Mouse (Mus musculus) embryonic facial prominence, embryonic 10.5 days (tissue): ENCODE data around the gene Dolpp1. TPM values are rescaled to one million over a fixed set of nuclear protein-coding genes. Genes with fewer than 3 reads are reported as not detected.

Experiments
- DNase-seq: peaks from one replicate; pipeline ENCODE4 v3.0.0-alpha.2; 2017; ENCODE audit warnings: low spot score
- H3K27ac ChIP-seq: fragments of 300-500 bp; sonication (generic); replicated peaks from 2 replicates; pipeline ENCODE4 v1.5.1; 2016; ENCODE audit warnings: mild to moderate bottlenecking
- H3K27me3 ChIP-seq: fragments of 300-500 bp; sonication (generic); replicated peaks from 2 replicates; pipeline ENCODE4 v1.6.1; 2016; ENCODE audit warnings: low read depth, mild to moderate bottlenecking; ENCODE audit not compliant: poor library complexity, severe bottlenecking
- H3K36me3 ChIP-seq: fragments of 300-500 bp; sonication (generic); replicated peaks from 2 replicates; pipeline ENCODE4 v1.6.1; 2016; ENCODE audit warnings: mild to moderate bottlenecking, moderate library complexity
- H3K4me1 ChIP-seq: fragments of 300-500 bp; sonication (generic); 2 replicates; pipeline ENCODE4 v1.6.1; 2016
- H3K4me3 ChIP-seq: fragments of 300-500 bp; sonication (generic); 2 replicates; pipeline ENCODE4 v1.5.1; 2016; ENCODE audit warnings: mild to moderate bottlenecking, moderate library complexity
- H3K9me3 ChIP-seq: fragments of 300-500 bp; sonication (generic); 2 replicates; pipeline ENCODE4 v1.6.1; 2016; ENCODE audit warnings: mild to moderate bottlenecking
- WGBS: fragments of 180-500 bp; shearing (Covaris S2); methylation state at CpG from one replicate; pipeline ENCODE4 v1.1.7; 2016; 5-methylcytosine and 5-hydroxymethylcytosine counted together
- polyA plus RNA-seq: library from polyadenylated mRNA; unstranded; fragments of >200 nt; fragmentation: Nextera tagmentation; extraction: Ambion mirVana; gene quantifications from 2 replicates; pipeline ENCODE4 v1.2.1, GENCODE M21; 2016

The Dolpp1 gene
- polyA plus RNA-seq, 1 experiment from 2014 or later = 46.2 TPM

DNA sequence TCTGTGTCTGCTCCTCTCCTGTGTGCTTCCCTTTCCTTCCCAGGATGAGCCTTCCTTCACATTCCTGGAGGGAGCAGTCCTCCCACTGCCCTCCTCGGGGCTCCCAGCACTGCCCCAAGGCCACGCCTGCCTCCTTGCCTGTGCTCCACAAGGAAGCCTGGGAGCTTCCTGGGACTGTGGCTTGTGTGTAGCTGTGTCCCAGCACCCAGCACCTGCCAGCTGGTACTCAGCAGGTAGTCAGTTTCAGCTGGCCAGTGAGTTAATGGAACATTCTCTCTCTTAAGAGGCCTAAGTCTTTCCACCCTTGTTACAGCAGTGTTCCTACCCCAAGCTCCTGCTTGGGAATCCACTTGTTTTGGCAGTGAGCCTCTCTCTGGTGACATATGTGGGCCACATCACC is 10.8 kb downstream of the Dolpp1 start:
- peaks cover 28% of the 10 kb centered on the region for H3K4me1 ChIP-seq
- H3K9me3 ChIP-seq = no peaks in the 10 kb centered on the region
- H3K27ac ChIP-seq = no peak overlapping the region
- no peak overlapping the region for H3K4me3 ChIP-seq
- no peaks in the 10 kb centered on the region for H3K27me3 ChIP-seq
- WGBS = 67% methylated on average over 2 of the region's 2 CpGs
- no peak for DNase-seq
- H3K36me3 ChIP-seq = peaks cover 97% of the 10 kb centered on the region

- H3K27me3 ChIP-seq = no peaks in the 10 kb centered on the region
- no peaks in the 10 kb centered on the region for H3K9me3 ChIP-seq
- H3K27ac ChIP-seq = no peak overlapping the region
- H3K4me3 ChIP-seq = no peak overlapping the region
- 90% methylated on average over 1 of the region's 1 CpGs for WGBS
- no peak for DNase-seq
- peaks cover 18% of the 10 kb centered on the region for H3K4me1 ChIP-seq
- H3K36me3 ChIP-seq = peaks cover 97% of the 10 kb centered on the region
These were observed 11.8 kb downstream of the Dolpp1 start for GRCm38 (mm10) chr2:30403870-30404269.

DNA sequence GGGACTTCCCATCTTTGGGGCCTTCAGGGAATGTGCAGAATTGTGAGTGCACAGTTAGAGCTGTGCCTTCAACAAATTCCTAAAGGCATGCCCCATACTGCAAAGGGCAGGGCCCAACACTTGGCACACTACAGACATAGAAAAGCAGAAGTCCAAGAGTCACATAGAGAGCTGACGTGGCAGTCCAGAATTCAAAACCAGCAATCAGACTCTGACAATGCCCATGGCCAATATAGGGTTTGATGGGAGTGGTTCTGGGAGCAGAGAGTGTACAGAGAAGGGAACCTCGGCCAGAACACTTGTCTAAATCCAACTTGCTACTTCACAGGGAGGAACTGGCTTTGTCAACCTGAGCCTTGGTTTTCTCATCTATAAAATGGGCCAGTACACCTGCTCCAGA is 15.2 kb downstream of the Dolpp1 start:
- Histone ChIP-seq H3K9me3 (no peaks in the 10 kb centered on the region), H3K4me1 (no peaks in the 10 kb centered on the region), H3K27ac (no peak overlapping the region), H3K4me3 (no peak overlapping the region), H3K36me3 (peaks cover 81% of the 10 kb centered on the region), H3K27me3 (no peaks in the 10 kb centered on the region)
- WGBS = 91% methylated on average over 2 of the region's 2 CpGs
- DNase-seq = no peak

DNA sequence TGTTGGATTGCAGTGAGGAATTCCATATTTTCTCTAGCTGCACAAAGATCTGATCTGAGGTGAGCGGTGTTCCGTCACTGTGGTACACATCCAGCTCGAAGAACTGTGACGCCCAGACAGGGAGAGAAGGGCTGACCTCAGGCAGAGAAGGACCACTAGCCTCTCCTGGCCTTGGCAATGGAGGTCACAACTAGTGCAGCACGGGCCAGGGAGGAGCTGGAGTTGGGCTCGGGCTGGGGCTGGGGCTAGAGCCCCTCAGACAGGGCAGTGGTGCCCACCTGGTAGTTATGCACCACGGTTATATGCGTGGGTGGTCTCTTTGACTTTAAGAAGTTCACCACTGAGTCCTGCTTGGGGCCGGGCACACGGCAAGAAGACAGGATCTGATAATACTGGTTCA is 15.7 kb downstream of the Dolpp1 start:
- no peak for DNase-seq
- Histone ChIP-seq H3K27me3 (no peaks in the 10 kb centered on the region), H3K4me3 (no peak overlapping the region), H3K9me3 (no peaks in the 10 kb centered on the region), H3K27ac (no peak overlapping the region), H3K4me1 (0 out of 2 replicates have a peak, but pooled peaks cover 1% of the 10 kb centered on the region), H3K36me3 (peaks cover 81% of the 10 kb centered on the region)
- WGBS = 92% methylated on average over 10 of the region's 10 CpGs

- peaks cover 8% of the 10 kb centered on the region for H3K27me3 ChIP-seq
These were observed 16.5 kb downstream of the Dolpp1 start for GRCm38 (mm10) chr2:30408452-30409100.

DNA sequence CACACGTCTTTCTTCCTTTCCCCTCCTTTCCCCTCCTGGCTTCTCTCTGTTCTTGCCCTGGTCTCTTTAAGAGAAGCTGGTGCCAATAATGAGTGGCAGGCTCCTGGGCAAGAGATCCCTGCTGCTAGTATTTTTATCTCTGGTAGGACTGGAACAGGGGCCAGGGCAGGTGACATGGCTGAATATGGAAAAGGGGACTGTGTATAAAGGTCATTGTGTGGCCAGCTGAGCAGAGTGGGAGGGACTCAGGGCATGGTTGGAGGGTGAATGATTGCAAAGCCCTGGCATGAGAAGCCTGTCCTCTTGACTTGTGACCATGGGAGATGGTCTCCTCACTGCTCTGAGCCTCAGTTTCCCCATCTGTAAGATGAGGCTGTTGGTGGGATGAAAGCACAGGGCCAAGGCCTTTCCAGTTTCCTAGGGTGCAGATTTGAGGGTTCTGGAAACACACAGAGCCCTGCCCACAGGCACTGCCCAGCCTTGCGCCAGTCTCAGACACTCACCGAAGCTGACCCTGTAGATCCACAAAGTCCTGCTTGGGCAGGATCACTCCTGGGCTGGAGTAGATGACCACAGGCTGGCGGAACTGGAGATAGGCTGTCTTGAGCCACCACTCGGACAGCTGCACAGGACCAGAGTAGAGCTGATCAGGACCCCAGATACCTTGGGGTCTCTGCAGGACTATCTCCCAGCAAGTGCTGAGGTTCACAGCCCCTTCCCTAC is 17.6 kb downstream of the Dolpp1 start:
- Histone ChIP-seq H3K27ac (no peak overlapping the region), H3K4me3 (no peak overlapping the region), H3K36me3 (peaks cover 69% of the 10 kb centered on the region), H3K4me1 (peaks cover 16% of the 10 kb centered on the region), H3K9me3 (no peaks in the 10 kb centered on the region), H3K27me3 (peaks cover 18% of the 10 kb centered on the region)
- 88% methylated on average over 5 of the region's 5 CpGs for WGBS
- DNase-seq = no peak

More at GRCm38 (mm10) chr2:30408452-30409100, 16.5 kb downstream of the Dolpp1 start:
- Histone ChIP-seq H3K4me3 (no peak overlapping the region), H3K36me3 (peaks cover 76% of the 10 kb centered on the region), H3K9me3 (no peaks in the 10 kb centered on the region), H3K4me1 (peaks cover 7% of the 10 kb centered on the region), H3K27ac (no peak overlapping the region)
- DNase-seq = no peak
- 82% methylated on average over 8 of the region's 8 CpGs for WGBS

GRCm38 (mm10) chr2:30413038-30413973 is 21.3 kb downstream of the Dolpp1 start:
- H3K27ac ChIP-seq = no peak overlapping the region
- WGBS = 74% methylated on average over 16 of the region's 16 CpGs
- peaks cover 32% of the 10 kb centered on the region for H3K36me3 ChIP-seq
- peaks cover 41% of the 10 kb centered on the region for H3K4me1 ChIP-seq
- no peaks in the 10 kb centered on the region for H3K9me3 ChIP-seq
- H3K27me3 ChIP-seq = peaks cover 22% of the 10 kb centered on the region
- no peak for DNase-seq
- H3K4me3 ChIP-seq = no peak overlapping the region

DNA sequence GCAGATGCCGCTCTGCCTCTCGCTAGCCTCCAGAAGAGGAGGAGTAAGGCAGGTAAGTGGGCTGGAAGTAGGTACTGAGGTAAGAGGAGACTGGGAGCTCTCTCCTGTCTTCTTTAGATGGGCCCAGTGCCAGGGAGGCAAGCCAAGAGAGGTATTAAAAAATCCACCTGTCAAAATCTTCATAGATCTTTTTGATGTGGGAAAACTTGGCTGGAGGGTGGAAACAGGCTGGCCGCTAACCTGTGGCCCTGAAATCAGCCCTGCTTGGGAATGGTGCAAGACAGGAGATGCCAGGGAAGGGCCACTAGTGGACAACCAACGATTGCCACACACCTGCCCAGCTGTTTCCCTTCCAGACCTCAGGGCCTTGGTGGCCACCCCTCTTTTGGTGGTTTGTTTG is 22.0 kb downstream of the Dolpp1 start:
- 90% methylated on average over 4 of the region's 4 CpGs for WGBS
- Histone ChIP-seq H3K36me3 (peaks cover 25% of the 10 kb centered on the region), H3K9me3 (no peaks in the 10 kb centered on the region), H3K4me1 (peaks cover 49% of the 10 kb centered on the region), H3K27ac (no peak overlapping the region), H3K4me3 (peak overlapping the region; percentile 87; the same call in 1 of the 2 replicates), H3K27me3 (peaks cover 22% of the 10 kb centered on the region)
- DNase-seq = no peak

DNA sequence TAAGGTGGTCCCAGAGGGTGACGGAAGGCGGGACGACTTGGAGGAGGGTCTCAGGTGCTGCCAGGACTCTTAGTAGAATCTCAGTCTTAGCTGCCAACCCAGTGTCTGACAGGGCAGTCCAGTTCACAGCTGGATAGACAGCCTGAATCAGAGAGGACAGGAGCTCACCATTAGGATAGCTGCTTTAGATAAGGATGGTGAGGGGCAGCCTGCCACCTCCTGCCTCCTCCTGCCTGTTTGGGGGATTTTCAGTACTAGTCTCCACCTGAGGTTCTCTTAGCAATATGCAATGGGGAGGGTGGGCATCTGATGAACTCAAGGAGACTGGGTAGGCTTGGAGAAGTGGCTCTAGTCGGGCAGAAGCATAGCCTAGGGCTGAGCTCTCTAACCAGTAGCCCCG is 22.6 kb downstream of the Dolpp1 start:
- H3K36me3 ChIP-seq = peaks cover 20% of the 10 kb centered on the region
- 45% methylated on average over 5 of the region's 5 CpGs for WGBS
- H3K27me3 ChIP-seq = peaks cover 22% of the 10 kb centered on the region
- H3K4me3 ChIP-seq = peak overlapping the region; percentile 87
- peak overlapping the region; percentile 99 for H3K27ac ChIP-seq
- H3K4me1 ChIP-seq = peaks cover 53% of the 10 kb centered on the region
- no peak for DNase-seq
- no peaks in the 10 kb centered on the region for H3K9me3 ChIP-seq

- Histone ChIP-seq H3K27ac (peak within 1 kb of the TSS; percentile 99), H3K9me3 (no peaks in the 10 kb centered on the region), H3K36me3 (0 out of 2 replicates have a peak, but pooled peaks cover 16% of the 10 kb centered on the region), H3K4me3 (peak within 1 kb of the TSS; percentile 87), H3K27me3 (peaks cover 22% of the 10 kb centered on the region), H3K4me1 (peaks cover 53% of the 10 kb centered on the region)
- WGBS = 1% methylated on average over 58 of the region's 58 CpGs
- peak; percentile 89 for DNase-seq
These were observed 23.3 kb downstream of the Dolpp1 start, which contains the start of gene Crat for GRCm38 (mm10) chr2:30415157-30415935. TSS of gene Crat (minus strand) at chr2:30415813.

GRCm38 (mm10) chr2:30415936-30416648 is 24.0 kb downstream of the Dolpp1 start, which contains the start of gene Ptpa:
TSS of gene Ptpa (plus strand) at chr2:30416039.
- H3K4me3 ChIP-seq = peak within 1 kb of the TSS; percentile 87
- WGBS = under 1% methylated on average over 67 of the region's 67 CpGs
- peak; percentile 95 for DNase-seq
- peaks cover 14% of the 10 kb centered on the region; the same call in 1 of the 2 replicates for H3K36me3 ChIP-seq
- H3K27ac ChIP-seq = peak within 1 kb of the TSS; percentile 99
- peaks cover 22% of the 10 kb centered on the region for H3K27me3 ChIP-seq
- peaks cover 55% of the 10 kb centered on the region for H3K4me1 ChIP-seq
- H3K9me3 ChIP-seq = no peaks in the 10 kb centered on the region
